Mouse (Mus musculus): ENCODE data around the gene Acox1.

Gene Acox1

DNA sequence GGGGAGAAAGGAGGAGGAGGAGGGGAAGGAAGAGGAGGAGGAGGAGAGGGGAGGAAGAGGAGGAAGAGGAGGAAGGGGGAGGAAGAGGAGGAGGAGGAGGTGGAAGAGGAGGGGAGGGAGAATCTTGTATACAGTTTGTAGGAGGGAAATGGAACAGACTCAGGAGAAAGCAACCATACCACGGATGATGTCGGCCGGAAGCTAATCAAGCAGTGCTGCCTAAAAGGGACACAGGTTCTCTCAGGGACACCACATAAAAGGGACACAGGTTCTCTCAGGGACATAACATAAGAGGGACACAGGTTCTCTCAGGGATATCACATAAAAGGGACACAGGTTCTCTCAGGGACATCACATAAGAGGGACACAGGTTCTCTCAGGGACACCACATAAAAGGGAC, 29.6 kb downstream of the Acox1 start:
- no peak for DNase-seq (ENCODE audit: low spot score in 2 of 2)

DNA sequence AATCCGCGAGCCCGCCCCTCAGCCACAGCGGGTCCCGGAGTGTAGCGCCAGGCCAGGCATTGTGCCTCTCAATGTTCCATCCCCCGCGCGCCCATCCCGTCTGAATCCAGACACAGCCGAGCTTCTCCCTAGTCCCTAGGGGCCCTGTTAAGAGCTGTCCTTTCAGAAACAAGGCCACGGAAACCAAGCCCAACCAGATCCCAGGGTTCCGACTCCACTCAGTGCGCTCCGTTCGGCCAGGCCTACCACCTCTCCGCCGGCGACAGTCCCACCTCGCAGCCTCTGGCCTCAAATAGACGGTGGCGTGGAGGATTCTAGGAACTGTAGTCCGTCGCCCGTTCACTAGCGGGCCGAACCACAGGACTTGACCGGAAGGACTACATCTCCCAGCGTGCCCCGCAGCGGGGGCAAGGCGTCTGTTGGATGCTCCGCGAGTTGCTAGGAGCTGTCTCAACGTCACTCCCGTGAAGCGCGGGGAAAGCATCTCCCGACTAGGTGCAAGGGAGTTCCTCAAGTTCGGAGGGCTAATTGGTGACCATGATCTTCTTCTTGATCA, 30.9 kb downstream of the Acox1 start, which contains the start of gene Fbf1:
Gene Fbf1, minus strand, starts transcription at position 283 of the 556 bp plus-strand sequence.
- peak; percentile 90 to 94 for DNase-seq (ENCODE audit: low spot score in 2 of 2)

DNA sequence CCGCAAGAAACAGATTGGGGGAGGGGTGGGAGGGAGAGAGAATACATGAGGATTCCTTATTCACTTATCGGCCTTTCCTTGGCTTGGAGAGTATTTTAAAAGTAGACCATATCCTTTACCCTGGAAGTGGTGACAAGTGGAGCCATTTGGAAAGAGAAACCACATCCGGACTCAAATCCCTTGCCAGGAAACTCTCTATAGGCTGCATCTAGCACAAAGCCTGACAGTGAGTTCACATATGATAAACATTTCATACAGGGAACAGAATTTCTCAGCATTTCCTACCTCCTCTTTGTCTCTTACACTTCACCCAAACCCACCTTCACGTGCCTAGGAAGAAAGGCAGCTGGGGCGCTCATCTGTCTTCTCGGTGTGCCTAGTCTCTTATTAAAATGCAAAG, 31.6 kb downstream of the Acox1 start:
- no peak for DNase-seq (ENCODE audit: low spot score in 2 of 2)

DNA sequence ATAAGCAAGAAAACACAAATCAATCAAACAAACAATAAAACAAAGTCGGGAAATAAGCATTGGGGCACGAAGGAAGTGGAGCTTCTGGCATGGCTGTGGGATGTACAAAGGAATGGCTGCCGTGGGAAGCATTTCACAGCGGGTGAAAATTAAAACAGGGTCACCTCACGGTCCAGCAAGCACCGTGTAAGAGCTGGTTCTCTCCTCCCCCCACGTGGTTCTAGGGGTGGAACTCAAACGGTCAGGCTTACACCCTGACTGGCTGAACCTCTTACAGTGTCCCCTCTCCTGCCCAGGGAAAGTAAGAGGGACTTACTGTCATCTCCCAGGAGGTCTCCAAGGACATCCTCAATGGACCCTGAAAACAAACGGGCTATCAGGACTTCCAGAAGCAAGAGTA, 35.8 kb downstream of the Acox1 start:
- no peak for DNase-seq (ENCODE audit: low spot score in 2 of 2)

DNA sequence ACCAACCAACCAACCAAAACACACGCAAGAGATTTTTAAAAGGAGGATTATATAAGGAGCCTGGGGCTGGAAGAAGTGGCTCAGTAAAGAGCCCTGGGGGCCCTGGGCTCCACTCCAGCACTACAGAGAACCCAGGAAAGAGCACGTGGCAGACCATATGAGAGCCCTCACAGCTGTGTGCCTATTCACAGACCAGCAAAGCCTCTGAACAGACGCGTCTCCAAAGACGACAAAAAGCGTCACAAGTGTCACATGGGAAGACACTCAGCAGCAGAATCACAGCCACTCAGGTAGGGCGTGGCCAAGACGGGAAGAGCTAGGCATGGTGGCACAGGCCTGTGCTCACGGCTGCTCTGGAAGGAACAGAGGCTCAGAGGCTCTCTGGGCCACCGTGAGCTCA, 36.7 kb downstream of the Acox1 start:
- DNase-seq (ENCODE audit: low spot score in 2 of 2), result no peak

DNA sequence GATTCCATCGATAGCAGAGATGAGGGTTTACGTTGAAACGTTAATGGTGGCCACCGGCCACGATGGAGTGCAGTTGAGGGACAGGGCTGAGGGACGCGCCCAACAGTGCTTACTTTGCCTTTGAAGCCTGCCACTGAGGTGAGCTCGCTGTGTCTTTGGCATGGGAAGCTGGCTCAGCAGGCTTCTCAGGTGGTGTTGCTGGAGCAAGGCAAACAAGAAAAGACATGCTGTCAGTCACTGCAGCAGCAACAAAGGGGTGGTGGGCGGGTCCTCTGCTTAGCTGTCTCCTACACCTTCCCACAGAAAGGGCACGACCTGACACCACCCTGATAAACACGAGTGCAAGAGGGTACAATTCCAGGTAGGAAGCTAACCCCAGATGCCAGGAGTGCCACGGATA, 37.5 kb downstream of the Acox1 start:
- DNase-seq (ENCODE audit: low spot score in 2 of 2), result no peak

DNA sequence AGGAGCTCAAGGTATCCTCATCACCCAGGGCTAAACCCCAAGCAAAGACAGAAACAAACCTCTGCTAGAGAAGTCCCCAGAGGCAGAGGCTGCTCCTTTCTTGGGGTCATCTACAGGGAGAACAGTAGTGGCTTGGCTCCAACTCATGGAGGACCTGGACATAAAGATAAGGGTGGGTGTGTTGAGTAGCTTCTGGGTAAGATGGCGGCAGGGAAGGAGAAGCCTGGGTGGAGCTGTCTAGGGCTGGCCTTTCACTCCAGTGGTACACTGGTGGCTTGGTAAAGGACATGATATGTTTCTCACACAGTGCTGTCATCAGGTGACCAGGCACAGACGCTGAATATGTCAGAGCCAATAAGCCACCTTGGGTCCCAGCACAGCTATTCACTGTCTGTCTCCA, 47.9 kb downstream of the Acox1 start:
- DNase-seq (ENCODE audit: low spot score in 2 of 2), result peak; percentile 60 to 70

DNA sequence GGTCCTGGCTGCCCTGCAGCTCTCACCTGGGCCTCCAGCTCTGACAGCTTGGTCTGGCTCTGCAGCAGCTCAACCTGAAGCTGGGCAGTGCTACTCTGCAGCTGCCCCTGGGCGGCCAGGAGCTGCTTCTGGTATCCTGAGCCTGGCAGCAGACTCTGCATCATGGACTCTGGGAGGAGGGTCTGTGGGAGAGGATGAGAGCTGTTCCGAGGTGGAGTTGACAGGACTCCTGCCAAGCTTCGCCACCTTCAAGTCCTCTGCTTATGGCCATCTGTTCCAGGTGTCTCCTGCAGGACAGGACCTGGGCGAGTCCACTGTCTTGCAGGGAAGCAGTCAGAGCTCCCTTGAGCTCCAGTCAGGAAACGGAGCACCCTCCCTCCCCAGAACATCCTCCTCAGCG, 49.5 kb downstream of the Acox1 start:
- DNase-seq (ENCODE audit: low spot score in 2 of 2), result no peak

DNA sequence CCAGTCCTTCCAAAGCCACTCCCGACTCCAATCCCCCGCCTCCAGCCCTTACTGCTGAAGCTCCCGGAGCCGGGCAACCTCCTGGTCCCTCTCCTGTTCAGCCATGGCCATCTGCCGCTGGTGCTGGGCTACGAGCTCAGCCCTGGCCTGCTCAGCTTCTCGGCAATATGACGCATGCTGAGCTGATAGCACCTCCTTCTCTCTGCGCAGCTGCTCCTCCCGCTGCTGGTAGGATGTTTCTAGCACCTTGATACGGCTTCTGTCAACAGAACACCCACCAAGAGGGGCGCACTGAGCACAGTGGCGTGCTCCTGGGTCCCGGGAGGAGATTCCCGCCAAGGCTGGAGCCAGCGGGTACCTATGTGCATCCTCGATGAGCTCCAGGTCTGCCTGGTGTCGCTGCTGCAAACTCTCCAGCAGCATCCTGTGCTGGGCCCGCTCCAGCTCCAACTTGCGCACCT, 50.1 kb downstream of the Acox1 start:
- DNase-seq (ENCODE audit: low spot score in 2 of 2), result no peak

DNA sequence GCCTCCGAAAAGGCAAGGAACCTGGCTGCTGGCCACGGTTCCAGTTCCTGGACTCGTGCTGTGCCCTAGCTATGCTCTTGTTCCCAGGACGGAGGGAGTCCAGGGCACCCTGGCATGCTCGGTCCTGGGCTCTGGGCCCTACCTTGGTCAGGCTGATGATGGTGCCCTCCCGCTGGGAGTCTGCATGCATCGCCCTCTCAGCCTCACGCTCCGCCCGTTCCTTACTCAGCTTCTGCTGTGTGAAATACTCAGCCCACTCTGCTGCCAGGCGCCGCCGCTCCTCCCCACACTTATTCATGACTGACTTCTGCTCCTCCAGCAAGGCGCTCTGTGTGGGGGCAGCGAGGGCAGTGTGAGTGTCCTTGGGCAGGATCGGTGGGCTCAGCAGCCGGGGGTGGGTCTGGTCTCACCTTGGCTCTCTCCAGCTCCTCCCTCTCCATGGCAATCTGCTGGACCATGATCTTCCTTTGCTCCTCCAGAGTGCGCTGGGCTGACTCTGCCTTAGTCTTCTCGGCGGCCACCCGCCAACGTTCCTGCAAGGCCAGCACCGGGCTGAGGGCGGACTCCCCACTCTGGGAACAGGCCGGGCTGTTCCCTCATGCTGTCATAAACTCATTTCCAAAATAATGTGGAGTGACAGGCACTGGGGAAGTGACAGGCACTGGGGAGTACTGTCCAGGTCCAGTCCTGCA, 52.4 kb downstream of the Acox1 start:
- no peak for DNase-seq (ENCODE audit: low spot score in 2 of 2)

DNA sequence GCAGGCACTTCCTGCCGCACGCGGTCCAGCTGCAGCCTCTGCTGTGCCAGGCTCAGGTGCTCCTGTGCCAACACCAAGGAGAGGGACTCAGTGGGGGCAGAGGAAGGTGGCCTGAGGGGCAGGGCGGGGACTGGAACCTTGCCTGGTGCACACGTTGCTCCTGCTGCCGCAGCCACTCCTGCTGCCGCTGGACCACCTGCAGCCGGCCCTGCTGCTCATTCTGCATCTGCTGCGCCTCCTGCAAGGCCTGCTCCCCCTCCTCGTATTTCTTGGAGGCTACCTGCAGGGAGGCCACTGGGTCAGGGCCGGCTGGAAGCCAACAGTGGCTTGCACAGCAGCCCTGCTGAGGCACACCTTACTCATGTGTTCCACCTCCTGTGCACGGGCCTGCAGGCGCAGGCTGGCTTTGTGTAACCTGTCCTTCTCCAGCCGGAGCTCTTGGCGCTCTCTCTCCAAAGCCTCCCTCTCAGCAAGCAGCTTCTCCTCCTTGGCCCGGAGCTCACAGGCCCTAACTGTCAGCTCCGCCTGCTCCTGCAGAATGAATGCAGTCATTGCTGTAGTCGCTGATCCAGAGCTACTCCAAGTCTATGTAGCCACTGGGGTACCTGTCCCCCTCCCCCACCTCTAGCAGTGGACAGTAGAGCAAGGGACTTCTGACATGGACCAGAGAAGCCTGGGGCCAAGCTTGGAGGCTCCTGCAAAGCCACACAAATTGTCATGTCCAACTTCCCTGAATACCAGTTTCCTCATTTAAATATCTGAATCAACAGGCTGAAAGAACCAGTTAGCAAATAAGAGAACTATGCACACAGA, 53.2 kb downstream of the Acox1 start:
- DNase-seq (ENCODE audit: low spot score in 2 of 2), result no peak

DNA sequence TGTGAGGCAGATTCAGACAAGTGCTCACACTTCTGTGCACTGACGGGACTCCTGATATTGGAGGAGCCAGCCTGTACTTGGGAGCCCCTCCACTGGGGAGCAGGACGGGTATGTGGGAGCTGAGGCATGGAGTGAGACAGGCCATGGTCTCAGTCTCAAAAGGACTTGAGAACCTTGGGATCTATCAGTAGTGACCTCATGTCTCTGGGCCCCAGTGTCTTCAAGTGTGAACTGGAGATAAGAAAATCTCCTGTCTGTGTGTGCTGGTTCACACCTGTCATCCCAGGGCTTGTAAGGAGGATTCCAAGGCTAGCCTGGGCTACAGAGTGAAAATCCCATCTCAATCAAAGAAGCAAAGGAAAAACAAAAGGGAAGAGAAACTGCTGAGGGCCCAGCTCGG, 55.4 kb downstream of the Acox1 start:
- DNase-seq (ENCODE audit: low spot score in 2 of 2), result no peak

DNA sequence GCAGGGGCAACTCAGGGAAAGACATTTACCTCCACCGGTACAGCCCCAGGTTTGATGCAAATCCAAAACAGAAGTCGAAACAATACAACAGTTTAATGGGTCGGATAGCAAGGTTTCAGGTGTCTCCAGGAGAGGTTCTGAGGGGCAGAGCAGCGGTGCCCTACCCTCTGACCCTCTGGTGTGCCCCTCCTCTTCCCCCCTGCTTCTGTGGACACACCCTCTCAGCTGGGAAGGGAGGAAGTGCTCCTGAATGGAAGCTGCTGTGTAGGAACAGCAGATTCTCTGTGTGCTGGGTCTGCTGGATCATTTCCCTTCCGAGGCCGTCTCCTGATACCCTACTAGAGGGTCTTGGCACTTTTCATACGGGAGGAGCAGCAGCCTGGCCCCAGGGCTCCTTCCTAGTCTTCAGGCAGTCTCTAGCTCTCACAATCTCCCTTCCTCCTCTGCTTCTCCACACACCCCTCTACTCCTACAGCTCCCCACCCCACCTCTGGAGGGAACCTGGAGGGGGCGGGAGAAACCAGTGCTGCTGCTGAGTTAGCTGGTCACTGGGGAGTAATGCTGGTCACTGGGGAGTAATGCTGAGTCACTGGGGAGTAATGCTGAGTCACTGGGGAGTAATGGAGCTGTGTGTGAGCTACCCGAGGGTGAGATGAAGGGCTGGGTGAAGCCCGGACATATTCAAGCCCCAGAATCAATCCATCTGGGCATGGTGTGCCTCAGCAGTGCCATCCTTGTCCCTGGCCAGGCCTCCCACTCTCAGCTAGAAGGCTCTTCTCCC, 56.4 kb downstream of the Acox1 start:
- DNase-seq (ENCODE audit: low spot score in 2 of 2), result peak; percentile 78 to 81

DNA sequence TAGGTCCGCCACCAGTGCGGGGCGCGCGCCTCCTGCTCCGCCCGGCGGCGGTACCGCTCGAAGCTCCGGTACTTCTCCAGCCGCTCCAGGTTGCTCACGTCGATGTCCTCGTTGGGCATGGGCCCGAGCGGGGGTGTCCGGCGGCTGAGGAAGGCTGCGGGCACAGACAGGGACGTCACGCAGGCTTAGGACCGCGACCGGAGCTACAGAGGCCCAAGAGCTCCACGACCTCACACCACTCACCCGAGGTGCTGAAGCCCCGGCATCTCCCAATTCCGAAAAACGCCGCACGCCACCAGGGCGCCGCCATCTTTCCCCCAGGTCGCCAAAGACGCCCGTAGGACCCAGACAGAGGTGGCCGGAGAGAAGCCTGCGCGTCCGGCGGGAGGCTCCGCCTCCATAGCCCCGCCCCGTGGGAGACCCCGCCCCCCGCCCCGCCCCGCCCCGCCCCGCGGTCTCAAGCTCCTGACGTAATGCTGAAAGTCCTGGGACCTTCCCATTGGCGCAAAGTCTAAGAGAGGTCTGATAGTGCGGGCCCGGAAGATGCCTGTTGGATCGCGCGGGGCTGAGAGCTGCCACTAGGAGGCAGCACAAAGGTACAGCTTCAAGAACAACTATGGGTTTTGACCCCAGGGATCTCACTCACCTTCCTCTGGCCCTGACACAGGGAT, 60.2 kb downstream of the Acox1 start, which contains the start of gene Mrpl38:
Gene Mrpl38, minus strand, starts transcription at position 401 of the 671 bp plus-strand sequence.
- peak; percentile 85 to 95 for DNase-seq (ENCODE audit: low spot score in 2 of 2)

DNA sequence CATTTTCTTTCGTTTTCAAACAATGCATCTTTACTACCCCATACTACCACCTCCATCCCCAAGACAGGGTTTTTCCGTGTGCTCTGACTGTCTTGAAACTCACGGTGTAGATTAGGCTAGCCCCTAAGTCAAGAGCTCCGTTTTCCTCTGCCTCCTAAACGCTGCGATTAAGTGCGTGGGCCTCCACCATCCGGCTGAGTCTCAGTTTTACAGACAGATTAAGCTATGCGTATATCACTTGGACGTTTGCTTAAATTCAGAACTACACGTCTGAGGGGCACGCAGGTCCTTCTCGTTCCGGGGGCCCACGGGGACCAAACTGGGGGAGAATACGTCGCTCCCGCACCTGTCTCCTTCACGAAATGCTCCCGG, 60.8 kb downstream of the Acox1 start:
- DNase-seq (ENCODE audit: low spot score in 2 of 2), result no peak

DNA sequence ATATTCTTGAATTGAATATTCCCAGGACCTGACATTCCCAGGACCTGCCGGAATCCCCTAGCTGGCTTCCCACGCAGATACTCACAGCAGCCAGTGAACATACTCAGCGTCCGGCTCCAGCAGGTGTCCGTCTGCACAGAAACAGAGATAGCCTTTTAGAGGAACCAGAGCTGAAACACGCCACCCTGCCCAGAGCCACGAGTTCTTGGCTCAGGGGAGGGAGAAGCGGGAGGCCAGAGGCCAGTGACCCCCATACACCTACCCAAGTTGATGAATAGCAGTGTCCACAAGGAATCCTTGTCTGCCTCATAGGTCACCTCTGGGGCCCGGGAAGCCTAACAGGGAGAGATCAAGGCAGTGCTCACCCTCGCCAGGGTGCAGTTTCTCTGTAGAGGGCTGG, 64.7 kb downstream of the Acox1 start:
- no peak for DNase-seq (ENCODE audit: low spot score in 2 of 2)

DNA sequence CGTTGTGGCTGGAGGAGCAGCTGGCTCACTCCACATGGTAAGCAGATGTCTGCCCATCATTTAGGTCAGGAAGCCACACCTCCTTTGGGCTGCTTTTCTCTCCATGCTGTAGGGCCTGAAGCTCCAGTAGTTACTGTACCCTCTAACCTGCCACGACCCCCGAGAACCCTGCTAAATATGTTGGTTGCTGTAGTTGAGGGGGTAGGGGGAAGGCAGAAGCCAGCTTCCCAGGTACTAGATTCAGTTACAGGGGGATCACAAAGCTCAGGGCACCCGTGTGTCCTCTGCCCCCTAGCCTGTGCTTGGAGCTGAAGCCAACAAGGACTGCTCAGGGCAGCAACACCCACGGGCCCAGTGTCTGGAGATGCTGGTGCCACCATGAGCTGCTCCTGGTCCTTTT, 65.3 kb downstream of the Acox1 start:
- DNase-seq (ENCODE audit: low spot score in 2 of 2), result no peak

DNA sequence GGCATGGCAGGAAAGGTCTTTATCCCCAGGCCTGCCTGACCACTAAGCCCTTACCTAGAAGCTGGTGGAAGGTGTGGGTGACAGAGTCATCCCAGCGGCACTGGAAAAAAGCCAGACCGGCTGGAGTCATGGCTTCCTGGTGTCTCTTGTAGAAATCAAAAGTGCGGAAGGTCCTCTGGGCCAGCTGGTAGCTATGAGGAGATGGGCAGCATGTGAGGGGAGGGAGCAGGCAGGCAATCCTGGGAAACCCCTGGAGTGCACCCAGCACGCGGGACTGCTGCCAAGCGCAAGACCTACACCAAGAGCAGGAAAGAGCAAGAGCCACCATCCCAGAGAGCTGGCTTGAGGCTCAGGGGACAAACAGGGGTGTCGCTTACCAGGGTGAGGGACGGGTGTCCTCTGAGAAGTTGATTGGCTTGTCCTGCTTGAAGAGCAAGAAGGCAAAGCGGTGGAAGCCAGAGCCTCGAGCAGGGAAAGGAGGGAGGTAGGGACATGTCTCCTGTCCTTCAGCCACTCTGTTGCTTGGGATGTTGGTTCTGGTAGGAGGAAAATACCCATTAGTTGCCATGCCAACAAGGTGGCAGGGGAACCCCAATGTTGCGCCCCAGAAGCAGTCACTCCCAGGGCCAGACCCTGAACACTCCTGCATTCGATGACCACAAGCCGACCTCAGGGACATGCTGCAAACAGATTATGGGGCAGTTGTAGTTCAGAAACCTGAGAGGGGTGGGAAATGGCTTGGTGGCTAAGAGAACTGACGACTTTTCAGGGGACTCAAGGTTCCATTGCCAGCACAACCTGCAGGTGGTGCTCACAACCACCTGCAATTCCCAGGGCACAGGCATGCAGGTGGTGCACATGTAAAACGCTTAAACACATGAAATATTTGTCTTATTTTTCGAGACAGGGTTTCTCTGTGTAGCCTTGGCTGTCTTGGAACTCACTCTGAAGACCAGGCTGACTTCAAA, 66.2 kb downstream of the Acox1 start:
- DNase-seq (ENCODE audit: low spot score in 2 of 2), result no peak

DNA sequence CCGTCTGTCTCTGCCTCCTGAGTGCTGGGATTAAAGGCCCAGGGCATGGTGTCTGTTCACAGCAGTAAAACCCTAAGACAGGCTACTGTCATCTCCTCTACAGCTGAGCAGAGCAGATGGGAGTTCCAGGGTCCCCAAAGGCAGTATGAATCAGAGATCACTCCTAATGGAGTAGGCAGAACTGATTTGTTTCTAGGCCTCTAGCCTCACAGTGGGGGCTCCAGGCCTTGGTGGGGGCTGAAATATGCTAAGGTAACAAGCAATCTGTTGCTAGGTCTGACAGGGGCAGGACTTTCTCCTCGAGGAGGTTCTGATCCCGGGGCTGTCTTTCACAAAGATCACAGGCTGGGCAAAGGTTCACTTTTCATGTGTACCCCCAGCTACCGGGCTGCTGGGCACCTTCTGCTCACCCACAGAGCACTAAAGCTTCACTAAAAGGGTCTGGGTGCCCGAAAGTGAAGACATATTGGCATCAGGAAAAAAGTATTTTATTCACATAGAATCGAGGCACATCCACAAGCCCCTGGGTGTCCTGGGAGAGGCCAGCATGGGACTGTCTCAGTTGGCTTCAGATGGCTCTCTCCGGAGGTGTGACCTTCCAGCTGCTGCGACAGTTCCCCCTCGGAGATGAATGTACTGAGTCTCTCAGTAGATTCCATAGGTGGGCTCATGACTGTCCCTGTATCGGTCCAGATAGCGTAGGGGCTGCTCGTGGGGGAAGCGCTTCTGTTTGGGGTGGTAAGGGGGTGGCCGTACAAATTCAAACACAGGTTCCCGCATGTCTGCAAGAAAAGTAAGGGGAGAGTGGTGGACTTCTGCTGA, 67.3 kb downstream of the Acox1 start:
- peak in 1 of 2 experiments; percentile 63 for DNase-seq (ENCODE audit: low spot score in 2 of 2)
